9 mouse cellular contexts compared by ENCODE assay signal in genomic region chr11:98850100-98851093, GRCm38 (mm10). TPM values are rescaled to one million over a fixed set of nuclear protein-coding genes. Genes with fewer than 3 reads are reported as not detected.
DNase-seq lines count a peak whose midpoint lies in the region; ATAC-seq lines count a peak whose summit lies in the region.
"Had no signal": no experiment of that assay in that cellular context is flagged by ENCODE, and none has a peak within 500 bp of the region (broad histone marks: within the 10 kb centered on the region; RNA-seq: fewer than 3 reads in every experiment).

No protein-coding gene starts in this region.

- peaks cover 17% of the 10 kb centered on the region for H3K4me1 ChIP-seq in lung, embryonic 15.5 days
- H3K4me1 ChIP-seq in embryonic facial prominence, embryonic 14.5 days (ENCODE audit: control insufficient read depth, insufficient read depth, low read length), result peaks cover 7% of the 10 kb centered on the region
- peaks cover 40% of the 10 kb centered on the region for H3K4me1 ChIP-seq in limb, embryonic 10.5 days

- ATAC-seq in lung, embryonic 15.5 days (ENCODE audit: borderline replicate concordance, extremely low read depth, low FRiP score, low TSS enrichment), result peak; percentile 51; the same call in 1 of the 2 replicates
- ATAC-seq in embryonic facial prominence, embryonic 14.5 days (ENCODE audit: low read depth), result no peak; the same call in 1 of the 2 replicates
- ATAC-seq: Patski had no signal

- no peaks in the 10 kb centered on the region for H3K9me3 ChIP-seq in lung, embryonic 15.5 days
- no peaks in the 10 kb centered on the region for H3K9me3 ChIP-seq in embryonic facial prominence, embryonic 14.5 days (ENCODE audit: control insufficient read depth, low read length)
- H3K9me3 ChIP-seq in limb, embryonic 10.5 days (replicated peaks), result no peaks in the 10 kb centered on the region

- H3K4me2 ChIP-seq in lung, embryonic 15.5 days, result peak overlapping the region; percentile 24
- H3K4me2 ChIP-seq in embryonic facial prominence, embryonic 14.5 days (ENCODE audit: low read depth, low read length), result peak overlapping the region; percentile 13

- no peaks in the 10 kb centered on the region for H3K36me3 ChIP-seq in lung, embryonic 15.5 days
- no peaks in the 10 kb centered on the region for H3K36me3 ChIP-seq in embryonic facial prominence, embryonic 14.5 days (ENCODE audit: control insufficient read depth, insufficient read depth, low read length)
- no peaks in the 10 kb centered on the region for H3K36me3 ChIP-seq in limb, embryonic 10.5 days

- H3K27me3 ChIP-seq in lung, embryonic 15.5 days, result peaks cover 4% of the 10 kb centered on the region; the same call in 1 of the 2 replicates
- H3K27me3 ChIP-seq in embryonic facial prominence, embryonic 14.5 days (replicated peaks; ENCODE audit: control insufficient read depth, insufficient read depth, low read length), result no peaks in the 10 kb centered on the region
- H3K27me3 ChIP-seq in limb, embryonic 10.5 days (ENCODE audit: low read depth, poor library complexity, severe bottlenecking), result peaks cover 40% of the 10 kb centered on the region
- H3K27me3 ChIP-seq: Patski had no signal

- 49% methylated on average over 26 of the region's 26 CpGs for WGBS in lung, embryonic 15.5 days
- WGBS in embryonic facial prominence, embryonic 14.5 days, result 72% methylated on average over 26 of the region's 26 CpGs
- WGBS in limb, embryonic 10.5 days, result 66% methylated on average over 26 of the region's 26 CpGs

- DNase-seq in lung, postnatal 10 days, result no peak
- no peak for DNase-seq in embryonic facial prominence, embryonic 14.5 days (ENCODE audit: low spot score)
- DNase-seq in limb, embryonic 10.5 days (ENCODE audit: low spot score), result no peak
- peak; percentile 79 for DNase-seq in retina, embryonic 14.5 days (ENCODE audit: low spot score)
- no peak for DNase-seq in kidney, postnatal 25 days
- DNase-seq in frontal cortex, postnatal 25 days (ENCODE audit: low spot score in 2 of 2), result no peak
- DNase-seq in adrenal gland, postnatal 14 days, result no peak

- no peak overlapping the region for H3K4me3 ChIP-seq in lung, embryonic 15.5 days
- no peak overlapping the region for H3K4me3 ChIP-seq in embryonic facial prominence, embryonic 14.5 days (ENCODE audit: low read depth, low read length)
- H3K4me3 ChIP-seq in limb, embryonic 10.5 days, result no peak overlapping the region

- H3K27ac ChIP-seq in lung, embryonic 15.5 days, result peak overlapping the region; percentile 63; the same call in 1 of the 2 replicates
- no peak overlapping the region for H3K27ac ChIP-seq in embryonic facial prominence, embryonic 14.5 days (replicated peaks; ENCODE audit: low read depth, low read length)
- H3K27ac ChIP-seq in limb, embryonic 10.5 days, result peak overlapping the region; percentile 75; the same call in 1 of the 2 replicates

- H3K9ac ChIP-seq in lung, embryonic 15.5 days, result no peak overlapping the region
- H3K9ac ChIP-seq in embryonic facial prominence, embryonic 14.5 days (ENCODE audit: low read depth, low read length), result no peak overlapping the region

RNA-seq across cellular contexts. Expression of gene Wipf2, which starts 13.0 kb away (rescaled TPM):
- polyA plus RNA-seq in lung, embryonic 15.5 days (2015; fragmentation: Nextera tagmentation; extraction: Ambion mirVana), result 3.7 and 4.1 TPM in 2 replicates
- polyA plus RNA-seq in embryonic facial prominence, embryonic 14.5 days (2014; fragmentation: Nextera tagmentation; extraction: Ambion mirVana), result 3.9 and 4.3 TPM in 2 replicates
- polyA plus RNA-seq in limb, embryonic 10.5 days (2016; fragmentation: Nextera tagmentation; extraction: Ambion mirVana), result 5.4 and 6.2 TPM in 2 replicates
- total RNA-seq in adrenal gland, postnatal 14 days (2021), result 16.6 and 21.3 TPM in 2 replicates

RNA-seq across cellular contexts. Expression of gene Rapgefl1, which starts 13.8 kb away (rescaled TPM):
- polyA plus RNA-seq in lung, embryonic 15.5 days (2015; fragmentation: Nextera tagmentation; extraction: Ambion mirVana), result 0.86 and 1.4 TPM in 2 replicates
- polyA plus RNA-seq in embryonic facial prominence, embryonic 14.5 days (2014; fragmentation: Nextera tagmentation; extraction: Ambion mirVana), result 5.7 and 6.3 TPM in 2 replicates
- 1.4 and 1.9 TPM in 2 replicates for polyA plus RNA-seq in limb, embryonic 10.5 days (2016; fragmentation: Nextera tagmentation; extraction: Ambion mirVana)
- 0.79 and 0.93 TPM in 2 replicates for total RNA-seq in adrenal gland, postnatal 14 days (2021)

RNA-seq across cellular contexts. Expression of gene Casc3, which starts 45.7 kb away (rescaled TPM):
- polyA plus RNA-seq in lung, embryonic 15.5 days (2015; fragmentation: Nextera tagmentation; extraction: Ambion mirVana), result 35.7 and 37.9 TPM in 2 replicates
- 32.2 and 34.0 TPM in 2 replicates for polyA plus RNA-seq in embryonic facial prominence, embryonic 14.5 days (2014; fragmentation: Nextera tagmentation; extraction: Ambion mirVana)
- 46.7 and 51.9 TPM in 2 replicates for polyA plus RNA-seq in limb, embryonic 10.5 days (2016; fragmentation: Nextera tagmentation; extraction: Ambion mirVana)
- 37.8 and 38.8 TPM in 2 replicates for total RNA-seq in adrenal gland, postnatal 14 days (2021)

RNA-seq across cellular contexts. Expression of gene Msl1, which starts 55.1 kb away (rescaled TPM):
- 21.1 and 21.2 TPM in 2 replicates for polyA plus RNA-seq in lung, embryonic 15.5 days (2015; fragmentation: Nextera tagmentation; extraction: Ambion mirVana)
- polyA plus RNA-seq in embryonic facial prominence, embryonic 14.5 days (2014; fragmentation: Nextera tagmentation; extraction: Ambion mirVana), result 18.1 and 18.5 TPM in 2 replicates
- polyA plus RNA-seq in limb, embryonic 10.5 days (2016; fragmentation: Nextera tagmentation; extraction: Ambion mirVana), result 22.8 and 25.0 TPM in 2 replicates
- 88.5 and 88.7 TPM in 2 replicates for total RNA-seq in adrenal gland, postnatal 14 days (2021)

RNA-seq across cellular contexts. Expression of gene Cdc6, which starts 57.2 kb away (rescaled TPM):
- 41.3 and 42.5 TPM in 2 replicates for polyA plus RNA-seq in lung, embryonic 15.5 days (2015; fragmentation: Nextera tagmentation; extraction: Ambion mirVana)
- 22.7 and 23.0 TPM in 2 replicates for polyA plus RNA-seq in embryonic facial prominence, embryonic 14.5 days (2014; fragmentation: Nextera tagmentation; extraction: Ambion mirVana)
- 69.9 and 79.5 TPM in 2 replicates for polyA plus RNA-seq in limb, embryonic 10.5 days (2016; fragmentation: Nextera tagmentation; extraction: Ambion mirVana)
- 3.5 and 5.8 TPM in 2 replicates for total RNA-seq in adrenal gland, postnatal 14 days (2021)
